Comparison of ENCODE assay signal across 17 mouse cellular contexts in genomic region chr6:72221271-72221670, GRCm38 (mm10). TPM values are rescaled to one million over a fixed set of nuclear protein-coding genes. Genes with fewer than 3 reads are reported as not detected.
DNase-seq lines count a peak whose midpoint lies in the region; ATAC-seq and TF ChIP-seq lines count a peak whose summit lies in the region.
"Had no signal": no experiment of that assay in that cellular context is flagged by ENCODE, and none has a peak within 500 bp of the region (broad histone marks: within the 10 kb centered on the region; RNA-seq: fewer than 3 reads in every experiment).

No protein-coding gene starts in this region.

- WGBS in forebrain, embryonic 11.5 days: 35% methylated on average over 6 of the region's 6 CpGs
- 34% methylated on average over 6 of the region's 6 CpGs for WGBS in forebrain, embryonic 13.5 days
- WGBS in heart, embryonic 16.5 days: 45% methylated on average over 6 of the region's 6 CpGs
- WGBS in liver, embryonic 14.5 days (ENCODE audit: insufficient replicate concordance): 28% methylated on average over 6 of the region's 6 CpGs
- WGBS in forebrain, postnatal 0 days: 43% methylated on average over 6 of the region's 6 CpGs

- H3K4me3 ChIP-seq in forebrain, embryonic 11.5 days (ENCODE audit: low read depth, low read length): no peak overlapping the region
- no peak overlapping the region for H3K4me3 ChIP-seq in forebrain, embryonic 13.5 days
- no peak overlapping the region for H3K4me3 ChIP-seq in heart, embryonic 16.5 days (ENCODE audit: low read length)
- H3K4me3 ChIP-seq in liver, embryonic 14.5 days (ENCODE audit: insufficient read depth in 1 of 2, low read depth in 2 of 2, low read length in 2 of 2): no peak overlapping the region
- H3K4me3 ChIP-seq in forebrain, postnatal 0 days (ENCODE audit: low read depth, low read length): no peak overlapping the region
- H3K4me3 ChIP-seq: limb, embryonic 13.5 days; neural tube, embryonic 15.5 days had no signal

- no peak for DNase-seq in forebrain, embryonic 11.5 days (ENCODE audit: low spot score)
- no peak for DNase-seq in heart, adult 11 months
- DNase-seq in liver, embryonic 14.5 days (ENCODE audit: low read depth in 3 of 3, low spot score in 3 of 3): no peak
- DNase-seq in liver: no peak
- no peak for DNase-seq in forebrain, postnatal 0 days
- DNase-seq in cerebellum, postnatal 4 days (ENCODE audit: low spot score in 2 of 2): no peak
- DNase-seq: adrenal gland, postnatal 10 days; cerebellum, postnatal 10 days; gastrocnemius, postnatal 36 days; kidney, postnatal 4 days had no signal

- no peaks in the 10 kb centered on the region for H3K36me3 ChIP-seq in forebrain, embryonic 11.5 days (ENCODE audit: control insufficient read depth, insufficient read depth, low read length)
- no peaks in the 10 kb centered on the region for H3K36me3 ChIP-seq in forebrain, embryonic 13.5 days (ENCODE audit: poor library complexity, severe bottlenecking)
- no peaks in the 10 kb centered on the region for H3K36me3 ChIP-seq in heart, embryonic 16.5 days (ENCODE audit: control insufficient read depth, insufficient read depth)
- no peaks in the 10 kb centered on the region for H3K36me3 ChIP-seq in liver, embryonic 14.5 days (replicated peaks; ENCODE audit: control insufficient read depth, insufficient read depth, low read depth)
- H3K36me3 ChIP-seq in forebrain, postnatal 0 days (ENCODE audit: insufficient read depth): no peaks in the 10 kb centered on the region
- H3K36me3 ChIP-seq: neural tube, embryonic 15.5 days had no signal

- no peak overlapping the region for H3K9ac ChIP-seq in forebrain, embryonic 11.5 days (ENCODE audit: low read length)
- no peak overlapping the region for H3K9ac ChIP-seq in forebrain, embryonic 13.5 days
- H3K9ac ChIP-seq in heart, embryonic 16.5 days (ENCODE audit: low read length): peak overlapping the region; percentile 42; the same call in 1 of the 2 replicates
- no peak overlapping the region for H3K9ac ChIP-seq in liver, embryonic 14.5 days (replicated peaks)
- H3K9ac ChIP-seq in forebrain, postnatal 0 days: no peak overlapping the region
- H3K9ac ChIP-seq: lung, embryonic 15.5 days; neural tube, embryonic 15.5 days had no signal

- ATAC-seq in forebrain, embryonic 11.5 days (replicated peaks; ENCODE audit: low FRiP score): no peak
- ATAC-seq in forebrain, embryonic 13.5 days: no peak
- ATAC-seq in heart, embryonic 16.5 days (replicated peaks; ENCODE audit: extremely low read depth, insufficient read depth, low FRiP score): no peak
- ATAC-seq in liver, embryonic 14.5 days (ENCODE audit: insufficient read depth): no peak
- ATAC-seq in forebrain, postnatal 0 days: no peak
- ATAC-seq: inflammation-experienced regulatory T-cells, adult 6 months had no signal

- H3K9me3 ChIP-seq in forebrain, embryonic 11.5 days (ENCODE audit: control insufficient read depth, low read length): no peaks in the 10 kb centered on the region
- H3K9me3 ChIP-seq in forebrain, embryonic 13.5 days (replicated peaks): no peaks in the 10 kb centered on the region
- H3K9me3 ChIP-seq in heart, embryonic 16.5 days (replicated peaks; ENCODE audit: control insufficient read depth, low read length): no peaks in the 10 kb centered on the region
- H3K9me3 ChIP-seq in liver, embryonic 14.5 days (ENCODE audit: control insufficient read depth, low read length): no peaks in the 10 kb centered on the region
- no peaks in the 10 kb centered on the region for H3K9me3 ChIP-seq in forebrain, postnatal 0 days (ENCODE audit: low read length)
- H3K9me3 ChIP-seq: limb, embryonic 13.5 days; lung, embryonic 15.5 days; neural tube, embryonic 15.5 days had no signal

- H3K4me1 ChIP-seq in forebrain, embryonic 11.5 days (replicated peaks; ENCODE audit: control insufficient read depth, insufficient read depth, low read length): peaks cover 53% of the 10 kb centered on the region
- H3K4me1 ChIP-seq in forebrain, embryonic 13.5 days: peaks cover 76% of the 10 kb centered on the region
- H3K4me1 ChIP-seq in heart, embryonic 16.5 days (ENCODE audit: control insufficient read depth, insufficient read depth, low read length): peaks cover 55% of the 10 kb centered on the region
- no peaks in the 10 kb centered on the region for H3K4me1 ChIP-seq in liver, embryonic 14.5 days (replicated peaks; ENCODE audit: control insufficient read depth in 2 of 2, insufficient read depth in 2 of 2, low read length in 1 of 2)
- peaks cover 17% of the 10 kb centered on the region for H3K4me1 ChIP-seq in forebrain, postnatal 0 days (ENCODE audit: insufficient read depth)

- no peak overlapping the region for H3K27ac ChIP-seq in forebrain, embryonic 11.5 days (ENCODE audit: low read depth, low read length)
- no peak overlapping the region; the same call in 1 of the 2 replicates for H3K27ac ChIP-seq in forebrain, embryonic 13.5 days
- H3K27ac ChIP-seq in heart, embryonic 16.5 days (ENCODE audit: low read length): no peak overlapping the region
- H3K27ac ChIP-seq in liver, embryonic 14.5 days: no peak overlapping the region
- H3K27ac ChIP-seq in forebrain, postnatal 0 days (ENCODE audit: low read depth, low read length): no peak overlapping the region
- H3K27ac ChIP-seq: lung, embryonic 15.5 days; neural tube, embryonic 15.5 days had no signal

- peaks cover 4% of the 10 kb centered on the region; the same call in 1 of the 2 replicates for H3K27me3 ChIP-seq in forebrain, embryonic 11.5 days (ENCODE audit: control insufficient read depth, insufficient read depth, low read length)
- H3K27me3 ChIP-seq in forebrain, embryonic 13.5 days: peaks cover 13% of the 10 kb centered on the region; the same call in 1 of the 2 replicates
- H3K27me3 ChIP-seq in heart, embryonic 16.5 days (ENCODE audit: control insufficient read depth, insufficient read depth, low read length): no peaks in the 10 kb centered on the region
- H3K27me3 ChIP-seq in liver, embryonic 14.5 days (ENCODE audit: control insufficient read depth, insufficient read depth, low read length): peaks cover 24% of the 10 kb centered on the region
- peaks cover 5% of the 10 kb centered on the region; the same call in 1 of the 2 replicates for H3K27me3 ChIP-seq in forebrain, postnatal 0 days (ENCODE audit: insufficient read depth, low read length)
- H3K27me3 ChIP-seq: lung, embryonic 15.5 days had no signal

- TF ChIP-seq EP300 in liver, embryonic 14.5 days (IDR thresholded peaks at IDR 0.05; ENCODE audit: low read depth): no peak

- peak overlapping the region; percentile 35 for H3K4me2 ChIP-seq in forebrain, embryonic 11.5 days (ENCODE audit: low read depth, low read length, severe bottlenecking)
- no peak overlapping the region for H3K4me2 ChIP-seq in forebrain, embryonic 13.5 days
- peak overlapping the region; percentile 13; the same call in 1 of the 2 replicates for H3K4me2 ChIP-seq in heart, embryonic 16.5 days (ENCODE audit: low read depth, low read length)
- H3K4me2 ChIP-seq in liver, embryonic 14.5 days (ENCODE audit: low read depth): no peak overlapping the region
- no peak overlapping the region for H3K4me2 ChIP-seq in forebrain, postnatal 0 days (ENCODE audit: low read depth)
- H3K4me2 ChIP-seq: neural tube, embryonic 15.5 days had no signal

- TF ChIP-seq CTCF in liver, embryonic 14.5 days (IDR thresholded peaks at IDR 0.05; ENCODE audit: low read depth): peak; percentile 20; the same call in 1 of the 2 replicates
- peak; percentile 53 for TF ChIP-seq CTCF in forebrain, postnatal 0 days (IDR thresholded peaks at IDR 0.05; ENCODE audit: low read depth)

RNA-seq across cellular contexts. Expression of gene Atoh8, which starts 14.1 kb away (rescaled TPM):
- polyA plus RNA-seq in forebrain, embryonic 11.5 days (2014; fragmentation: Nextera tagmentation; extraction: Ambion mirVana): 10.8 and 11.8 TPM in 2 replicates
- 2.9 and 4.5 TPM in 2 replicates for polyA plus RNA-seq in forebrain, embryonic 13.5 days (2015; fragmentation: Nextera tagmentation; extraction: Ambion mirVana)
- 14.5 and 17.0 TPM in 2 replicates for polyA plus RNA-seq in heart, embryonic 16.5 days (2015; fragmentation: Nextera tagmentation; extraction: Ambion mirVana)
- polyA plus RNA-seq in liver, embryonic 14.5 days (2012; rRNA removed): 0.40 and 0.48 TPM in 2 replicates
- 0.29 and 0.53 TPM in 2 replicates for polyA plus RNA-seq in liver, embryonic 14.5 days (2014; fragmentation: Nextera tagmentation; extraction: Ambion mirVana)
- total RNA-seq in forebrain, postnatal 0 days (2014; rRNA removed): 2.6 and 6.9 TPM in 2 replicates
- 3.9 TPM in 2 replicates for polyA plus RNA-seq in forebrain, postnatal 0 days (2015; fragmentation: Nextera tagmentation; extraction: Ambion mirVana)
- total RNA-seq: megakaryocyte-erythroid progenitor cell, adult 5-6 weeks had no signal
- polyA plus RNA-seq: inflammation-experienced regulatory T-cells, adult 6 months had no signal

Comparison
In these comparisons a context has a peak if more than half of its experiments do, and no peak if none do; other contexts are left out.
1. H3K4me2 ChIP-seq: peak in forebrain, embryonic 11.5 days (single experiment) and heart, embryonic 16.5 days (single experiment); none in forebrain, embryonic 13.5 days (single experiment), liver, embryonic 14.5 days (single experiment) and forebrain, postnatal 0 days (single experiment).